Mouse (Mus musculus) brain, embryonic 14.5 days (tissue): Measurements from ENCODE around the gene Meltf.

Experiments
- CTCF ChIP-seq: fragments of 200-500 bp; IDR thresholded peaks from 2 replicates; pipeline ENCODE4 v1.5.1; 2012; ENCODE audit warnings: inconsistent platforms, mild to moderate bottlenecking, moderate library complexity, borderline replicate concordance; ENCODE audit not compliant: insufficient read depth, insufficient read length; ENCODE audit errors: extremely low read depth
- POLR2A ChIP-seq: fragments of 200-500 bp; IDR thresholded peaks from 2 replicates; pipeline ENCODE4 v1.6.1; 2012; ENCODE audit warnings: mild to moderate bottlenecking, inconsistent platforms, borderline replicate concordance; ENCODE audit not compliant: poor library complexity, insufficient read depth, insufficient read length, severe bottlenecking; ENCODE audit errors: extremely low read depth

DNA sequence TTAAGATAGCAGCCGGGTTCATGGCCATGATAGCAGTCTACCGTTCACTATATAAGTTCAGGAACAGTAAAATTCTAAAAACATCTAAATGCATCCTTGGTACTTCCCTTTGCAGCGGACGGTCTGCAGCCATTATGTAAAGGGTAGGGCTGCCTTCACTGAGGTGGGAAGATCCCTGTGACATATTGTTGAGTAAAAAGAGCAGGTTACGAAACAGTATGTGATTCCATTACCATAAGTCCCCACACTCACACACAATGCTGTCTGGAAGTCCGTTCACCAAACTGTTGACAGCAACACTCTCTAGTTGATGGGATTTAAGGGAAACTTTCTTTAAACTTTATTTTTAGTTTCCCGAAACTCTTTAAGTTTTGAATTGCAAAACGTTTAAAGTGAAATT is 24.6 kb downstream of the Meltf start:
- TF ChIP-seq CTCF (no peak), POLR2A (no peak)
